Mouse (Mus musculus): ENCODE data around the gene Irf2bp1.

- no peak for TF ChIP-seq POLR2A (IDR thresholded peaks at IDR 0.05; ENCODE audit: extremely low read depth, insufficient read depth, low read length)
- TF ChIP-seq CTCF (IDR thresholded peaks at IDR 0.05; ENCODE audit: extremely low read depth, insufficient read depth, low read length) = no peak
These were observed 42.6 kb downstream of the Irf2bp1 start for GRCm38 (mm10) chr7:19046286-19047069.
